Mouse (Mus musculus): ENCODE measurements around the gene Olfr1303.

GRCm38 (mm10) chr2:111777129-111777528 is 43.0 kb downstream of the Olfr1303 start, which contains the start of gene Olfr1302:
- TF ChIP-seq CTCF (conservative IDR thresholded peaks at IDR 0.05; ENCODE audit: low read length) (no peak), POU5F1 (IDR thresholded peaks at IDR 0.05; ENCODE audit: borderline replicate concordance, low read length) (no peak), NANOG (IDR thresholded peaks at IDR 0.05; ENCODE audit: borderline replicate concordance, low read length) (no peak)

Measured in E14TG2a.4 (cell line).